Mouse (Mus musculus): ENCODE measurements around the gene Uvrag.

The Uvrag gene

GRCm38 (mm10) chr7:98848899-98849640 is 291.9 kb downstream of the Uvrag start:
- in situ Hi-C loops (cut with MboI), result no loop called here

- in situ Hi-C loops (cut with MboI), result no loop called here
Observed at GRCm38 (mm10) chr7:98843649-98844048, 297.3 kb downstream of the Uvrag start.

GRCm38 (mm10) chr7:98842997-98843396 is 297.9 kb downstream of the Uvrag start:
- in situ Hi-C loops (cut with MboI), result no loop called here

DNA sequence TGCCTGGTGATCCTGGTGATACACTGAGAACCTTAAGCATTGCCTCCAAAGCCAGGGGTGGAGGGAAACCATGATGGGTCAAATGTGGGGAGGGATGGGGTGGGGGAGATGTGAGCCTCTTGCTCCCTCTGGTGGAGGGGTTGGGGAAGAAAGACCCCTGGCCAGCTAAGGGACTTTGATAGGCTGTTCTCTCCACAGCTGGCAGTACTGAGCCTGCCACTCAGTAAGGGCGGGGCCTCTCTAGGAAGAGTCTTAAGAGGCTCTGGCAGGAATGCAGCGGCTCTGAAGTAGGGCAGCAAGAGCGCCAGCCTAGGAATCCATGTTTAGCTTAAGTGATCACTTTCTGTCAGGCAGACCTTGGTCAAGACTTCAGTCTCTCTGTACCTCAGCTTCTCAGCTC is 299.1 kb downstream of the Uvrag start:
- in situ Hi-C loops (cut with MboI), result no loop called here

DNA sequence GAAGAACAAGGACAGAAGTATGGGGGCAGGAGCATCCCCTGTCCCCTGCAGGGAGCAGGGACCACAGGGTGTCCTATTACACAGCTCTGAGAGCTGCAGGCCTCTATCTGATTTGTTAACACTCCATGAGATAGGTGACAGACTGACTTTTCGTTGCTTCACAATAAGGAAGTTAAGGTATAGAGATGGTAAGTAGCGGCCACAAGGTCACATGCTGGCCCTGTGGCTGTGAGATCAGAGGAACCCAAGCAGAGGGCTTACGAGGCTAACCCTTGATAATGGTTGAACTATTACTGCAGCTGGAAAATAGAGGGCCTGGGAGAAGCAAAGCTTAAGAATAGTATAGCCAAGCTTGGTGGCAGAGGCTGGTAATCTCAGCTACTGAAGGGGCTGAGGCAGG is 300.2 kb downstream of the Uvrag start:
- in situ Hi-C loops (cut with MboI), result no loop called here

DNA sequence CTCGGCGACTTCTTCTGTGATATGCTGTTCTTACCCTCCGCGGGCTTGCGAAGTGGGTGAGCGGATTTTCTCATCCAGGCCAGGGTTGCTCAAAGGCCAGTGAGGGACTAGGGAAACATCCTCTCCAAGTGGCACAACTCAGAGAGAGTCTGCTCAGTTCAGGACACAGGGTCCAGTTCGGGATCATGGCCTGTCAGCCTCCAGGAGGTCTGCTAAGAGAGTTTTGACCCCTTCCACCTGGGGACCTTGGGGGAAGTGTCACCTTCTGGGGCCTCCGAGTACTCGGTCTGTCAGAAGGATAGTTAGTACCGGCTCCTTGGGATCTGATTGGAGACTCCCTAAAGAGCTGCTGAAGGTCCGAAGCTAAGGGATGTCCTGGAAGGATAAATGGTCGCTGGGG is 301.6 kb downstream of the Uvrag start:
- in situ Hi-C loops (cut with MboI), result no loop called here

GRCm38 (mm10) chr7:98838729-98839141 is 302.2 kb downstream of the Uvrag start:
- in situ Hi-C loops (cut with MboI), result no loop called here

DNA sequence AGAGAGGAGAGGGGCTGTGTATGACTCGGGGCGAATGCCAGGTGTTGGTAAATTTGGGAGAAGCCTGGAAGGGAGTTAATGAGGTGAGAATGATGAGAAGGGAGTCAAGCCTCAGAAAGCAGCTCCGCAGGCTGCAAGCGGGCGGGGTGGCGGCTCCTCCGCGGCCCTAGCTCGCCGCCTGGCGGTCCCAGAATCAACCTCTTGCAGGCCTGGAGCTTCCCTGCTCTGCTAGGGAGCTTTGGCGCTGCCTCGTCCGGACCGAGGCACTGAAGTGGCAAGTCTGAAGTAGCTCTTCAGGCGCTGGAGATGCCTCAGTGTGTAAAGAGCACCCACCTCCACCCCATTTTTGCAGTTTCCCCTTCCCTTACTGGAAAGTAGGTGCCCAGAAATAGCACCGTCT is 303.0 kb downstream of the Uvrag start:
- in situ Hi-C loops (cut with MboI), result no loop called here

DNA sequence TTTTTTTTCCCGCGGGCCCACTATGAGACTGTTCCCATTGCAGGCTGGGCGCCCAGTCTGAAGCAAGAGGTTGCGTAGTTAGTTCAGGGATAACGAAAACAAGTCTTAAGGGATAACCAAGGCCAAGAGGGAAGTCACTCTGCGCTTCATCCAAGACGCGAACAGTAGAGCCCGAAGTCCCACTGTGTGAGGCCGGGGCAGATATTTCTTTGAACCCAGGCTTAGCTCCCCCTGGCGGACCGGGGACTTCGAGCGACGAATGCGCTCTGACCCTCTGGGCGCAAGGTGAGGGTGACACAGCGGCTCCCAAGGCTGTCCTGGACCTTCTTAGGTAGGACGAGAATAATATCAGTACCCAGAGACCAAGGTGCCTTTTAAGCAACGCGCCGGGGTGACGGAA is 304.3 kb downstream of the Uvrag start:
- in situ Hi-C loops (cut with MboI), result no loop called here

GRCm38 (mm10) chr7:98835519-98836441 is 305.2 kb downstream of the Uvrag start:
- in situ Hi-C loops (cut with MboI), result no loop called here
